ENCODE assay signal across 17 mouse cellular contexts in genomic region chr4:91511543-91511942, GRCm38 (mm10).
"Had no signal": no experiment of that assay in that cellular context is flagged by ENCODE, and none has a peak within 500 bp of the region (broad histone marks: within the 10 kb centered on the region; RNA-seq: fewer than 3 reads in every experiment).

No protein-coding gene starts in this region.

- H3K27me3 ChIP-seq: neural tube, embryonic 12.5 days; neural tube, embryonic 13.5 days; neural tube, embryonic 15.5 days; stomach, embryonic 15.5 days had no signal

- H3K4me3 ChIP-seq: neural tube, embryonic 12.5 days; neural tube, embryonic 13.5 days; neural tube, embryonic 15.5 days; stomach, embryonic 15.5 days had no signal

- H3K9ac ChIP-seq: neural tube, embryonic 12.5 days; neural tube, embryonic 13.5 days; neural tube, embryonic 15.5 days; stomach, embryonic 15.5 days had no signal

- H3K4me2 ChIP-seq: neural tube, embryonic 12.5 days; neural tube, embryonic 13.5 days; neural tube, embryonic 15.5 days; stomach, embryonic 15.5 days had no signal

- H3K27ac ChIP-seq: neural tube, embryonic 12.5 days; neural tube, embryonic 13.5 days; neural tube, embryonic 15.5 days; stomach, embryonic 15.5 days; stomach, postnatal 0 days had no signal

- H3K9me3 ChIP-seq: neural tube, embryonic 12.5 days; neural tube, embryonic 13.5 days; neural tube, embryonic 15.5 days; stomach, embryonic 15.5 days had no signal

- H3K36me3 ChIP-seq: neural tube, embryonic 12.5 days; neural tube, embryonic 13.5 days; neural tube, embryonic 15.5 days; stomach, embryonic 15.5 days had no signal

- H3K4me1 ChIP-seq: neural tube, embryonic 12.5 days; neural tube, embryonic 13.5 days; neural tube, embryonic 15.5 days; stomach, embryonic 15.5 days had no signal

- DNase-seq: retina, postnatal 1 day; right cerebral cortex, adult 18-20 months; right cerebral cortex, postnatal 14 days; right cerebral cortex, postnatal 25 days; right cerebral cortex, postnatal 4 days; spleen, adult 18-20 months; thymus, adult 18-20 months; thymus, adult 2 months; thymus, postnatal 14 days; thymus, postnatal 25 days; thymus, postnatal 36 days; thymus, postnatal 4 days had no signal
